Mouse (Mus musculus) hindbrain, embryonic 16.5 days (tissue): ENCODE measurements around the gene Supt5. TPM values are rescaled to one million over a fixed set of nuclear protein-coding genes. Genes with fewer than 3 reads are reported as not detected.

Source experiments
- ATAC-seq: fragments of 200-750 bp; cut with Nextera tagmentation; 2 replicates; pipeline ENCODE4 v1.8.0; 2017; ENCODE audit warnings: moderate TSS enrichment, moderate library complexity
- H3K27ac ChIP-seq: fragments of 300-500 bp; sonication (generic); 2 replicates; pipeline ENCODE4 v1.5.1; 2014; ENCODE audit warnings: low read depth, mild to moderate bottlenecking, control low read depth, low read length, moderate library complexity
- H3K27me3 ChIP-seq: fragments of 300-500 bp; sonication (generic); replicated peaks from 2 replicates; pipeline ENCODE4 v1.6.1; 2014; ENCODE audit warnings: low read length; ENCODE audit not compliant: control insufficient read depth, insufficient read depth
- H3K36me3 ChIP-seq: fragments of 300-500 bp; sonication (generic); 2 replicates; pipeline ENCODE4 v1.6.1; 2014; ENCODE audit warnings: mild to moderate bottlenecking, low read length, moderate library complexity, mixed read lengths; ENCODE audit not compliant: control insufficient read depth, insufficient read depth
- H3K4me1 ChIP-seq: fragments of 300-500 bp; sonication (generic); 2 replicates; pipeline ENCODE4 v1.6.1; 2014; ENCODE audit warnings: low read depth, low read length; ENCODE audit not compliant: control insufficient read depth, insufficient read depth
- H3K4me2 ChIP-seq: fragments of 300-500 bp; sonication (generic); 2 replicates; pipeline ENCODE4 v1.6.1; 2014; ENCODE audit warnings: mild to moderate bottlenecking, low read length, control low read depth, moderate library complexity
- H3K4me3 ChIP-seq: fragments of 300-500 bp; sonication (generic); 2 replicates; pipeline ENCODE4 v1.5.1; 2014; ENCODE audit warnings: mild to moderate bottlenecking, low read length, control low read depth, moderate library complexity
- H3K9ac ChIP-seq: fragments of 300-500 bp; sonication (generic); 2 replicates; pipeline ENCODE4 v1.6.1; 2014; ENCODE audit warnings: low read depth, mild to moderate bottlenecking, control low read depth, low read length, moderate library complexity
- H3K9me3 ChIP-seq: fragments of 300-500 bp; sonication (generic); 2 replicates; pipeline ENCODE4 v1.6.1; 2014; ENCODE audit warnings: mild to moderate bottlenecking, low read length, moderate library complexity; ENCODE audit not compliant: control insufficient read depth
- WGBS: fragments of 180-500 bp; shearing (Covaris S2); extraction: QIAGEN DNeasy Blood & Tissue Kit; methylation state at CpG from one replicate; pipeline ENCODE4 v1.1.7; 2014; 5-methylcytosine and 5-hydroxymethylcytosine counted together
- polyA plus RNA-seq: library from polyadenylated mRNA; unstranded; fragments of >200 nt; fragmentation: Nextera tagmentation; extraction: Ambion mirVana; gene quantifications from 2 replicates; pipeline ENCODE4 v1.2.1, GENCODE M21; 2015

The Supt5 gene
- polyA plus RNA-seq, 1 experiment from 2014 or later = 94.9 TPM

DNA sequence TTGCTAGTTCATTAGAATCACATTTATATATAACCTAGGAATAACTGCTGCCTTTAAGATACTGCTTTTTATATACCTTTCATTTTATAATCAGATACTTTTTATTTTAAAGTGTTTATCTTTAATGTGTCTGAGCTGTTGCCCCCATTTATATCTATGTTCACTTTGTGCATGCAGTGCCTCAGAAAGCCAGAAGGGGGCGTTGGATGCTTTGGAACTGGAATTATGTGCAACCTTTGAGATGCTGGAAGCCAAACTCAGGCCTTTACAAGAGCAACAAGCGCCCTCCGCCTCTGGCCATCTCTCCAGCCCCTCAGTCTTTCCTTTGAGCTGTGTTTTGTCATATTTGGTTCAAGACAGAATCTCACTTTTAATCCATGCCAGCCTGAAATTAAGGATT, 66.8 kb downstream of the Supt5 start:
- 73% methylated on average over 3 of the region's 3 CpGs for WGBS
- H3K4me1 ChIP-seq = peaks cover 9% of the 10 kb centered on the region
- peaks cover 12% of the 10 kb centered on the region; the same call in 1 of the 2 replicates for H3K36me3 ChIP-seq
- ATAC-seq = no peak
- H3K9me3 ChIP-seq = no peaks in the 10 kb centered on the region
- H3K9ac ChIP-seq = no peak overlapping the region
- H3K4me3 ChIP-seq = no peak overlapping the region
- H3K27me3 ChIP-seq = no peaks in the 10 kb centered on the region
- H3K4me2 ChIP-seq = no peak overlapping the region
- no peak overlapping the region for H3K27ac ChIP-seq

DNA sequence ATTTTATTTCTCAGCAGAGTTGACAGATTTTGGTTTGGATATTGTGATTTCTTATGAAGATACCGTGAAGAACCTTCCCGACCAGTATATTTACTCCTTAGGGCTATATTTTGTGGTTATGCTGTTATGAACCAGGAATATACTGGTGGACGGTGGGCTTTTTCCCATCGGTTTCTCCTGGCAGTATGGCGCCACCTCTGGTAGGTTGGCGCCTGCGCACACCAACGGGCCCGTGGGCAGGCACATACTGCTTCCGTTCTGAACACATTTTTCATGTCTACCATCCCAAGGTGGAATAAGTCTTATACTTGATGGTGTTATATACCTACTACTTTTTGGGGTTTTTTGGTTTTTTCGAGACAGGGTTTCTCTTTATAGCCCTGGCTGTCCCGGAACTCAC, 69.2 kb downstream of the Supt5 start:
- ATAC-seq = no peak
- WGBS = 92% methylated on average over 12 of the region's 12 CpGs
- Histone ChIP-seq H3K4me2 (peak overlapping the region; percentile 94; the same call in 1 of the 2 replicates), H3K9me3 (no peaks in the 10 kb centered on the region), H3K27ac (no peak overlapping the region), H3K4me1 (peaks cover 9% of the 10 kb centered on the region), H3K36me3 (peaks cover 12% of the 10 kb centered on the region; the same call in 1 of the 2 replicates), H3K4me3 (no peak overlapping the region), H3K27me3 (no peaks in the 10 kb centered on the region), H3K9ac (no peak overlapping the region)

GRCm38 (mm10) chr7:28268576-28268975, 70.0 kb downstream of the Supt5 start:
- Histone ChIP-seq H3K9me3 (no peaks in the 10 kb centered on the region), H3K9ac (peak overlapping the region; percentile 100), H3K4me2 (peak overlapping the region; percentile 94), H3K4me3 (peak overlapping the region; percentile 94), H3K4me1 (peaks cover 9% of the 10 kb centered on the region), H3K36me3 (peaks cover 12% of the 10 kb centered on the region; the same call in 1 of the 2 replicates), H3K27ac (peak overlapping the region; percentile 92), H3K27me3 (no peaks in the 10 kb centered on the region)
- ATAC-seq = no peak
- 27% methylated on average over 16 of the region's 16 CpGs for WGBS

DNA sequence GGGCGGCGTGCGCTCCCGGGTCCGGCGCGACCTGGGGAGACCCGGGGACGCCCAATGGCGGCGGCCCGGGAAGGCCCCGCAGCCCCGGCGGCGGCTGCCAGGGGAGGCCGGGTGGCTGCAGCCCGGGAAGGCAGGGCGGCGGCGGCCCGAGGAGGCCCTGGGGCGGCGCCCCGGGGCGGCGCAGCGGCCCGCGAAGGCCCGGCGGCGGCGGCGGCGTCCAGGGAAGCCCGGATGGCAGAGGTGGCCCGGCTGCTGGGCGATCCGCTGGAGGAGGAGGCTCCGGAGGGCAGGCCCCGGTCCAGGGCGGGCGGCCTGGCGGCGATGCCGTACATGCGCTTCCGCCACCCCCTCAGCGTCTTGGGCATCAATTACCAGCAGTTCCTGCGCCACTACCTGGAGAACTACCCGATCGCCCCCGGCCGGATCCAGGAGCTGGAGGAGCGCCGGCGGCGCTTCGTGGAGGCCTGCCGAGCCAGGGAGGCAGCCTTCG, 70.5 kb downstream of the Supt5 start:
- ATAC-seq = peak; percentile 79

DNA sequence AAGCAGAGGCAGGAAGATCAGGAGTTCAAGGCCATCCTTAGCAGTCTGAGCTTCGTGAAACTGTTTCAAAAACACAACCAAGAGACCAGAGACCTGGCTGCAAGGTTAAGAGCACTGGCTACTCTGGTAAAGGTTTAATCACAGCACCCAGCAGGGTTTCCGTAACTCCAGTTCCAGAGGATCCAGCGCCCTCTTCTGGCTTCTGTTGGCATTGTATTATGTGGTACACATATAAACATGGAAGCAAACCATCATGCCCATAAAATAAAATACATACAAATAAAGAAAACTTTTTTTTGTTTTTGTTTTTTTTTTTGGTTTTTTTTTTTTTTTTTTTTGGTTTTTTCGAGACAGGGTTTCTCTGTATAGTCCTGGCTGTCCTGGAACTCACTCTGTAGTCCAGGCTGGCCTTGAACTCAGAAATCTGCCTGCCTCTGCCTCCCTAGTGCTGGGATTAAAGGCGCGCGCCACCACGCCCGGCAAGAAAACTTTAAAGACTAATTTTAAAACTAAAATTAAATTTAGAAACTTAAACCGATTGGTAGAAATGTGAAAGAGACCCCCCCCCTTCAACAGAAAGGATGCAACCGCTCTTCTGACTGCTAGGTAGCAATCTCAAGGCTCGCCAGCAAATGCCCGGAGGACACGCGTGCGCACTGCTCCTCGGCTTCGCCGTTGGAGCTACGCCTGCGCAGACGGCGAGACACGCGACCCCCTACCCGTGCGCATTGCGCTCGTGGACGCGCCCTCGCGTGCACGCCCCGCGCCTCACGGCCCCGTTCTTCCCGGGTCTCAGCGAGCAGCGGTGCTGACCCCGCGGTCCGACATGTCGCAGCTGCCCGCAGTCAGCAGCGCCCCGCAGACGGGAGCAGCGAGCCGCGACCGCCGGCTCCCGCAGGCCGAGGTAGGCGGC, 71.2 kb downstream of the Supt5 start, which contains the start of gene Eid2:
Gene Eid2 (plus strand): TSS at position 753 of the 913 bp plus-strand sequence.
- peak within 1 kb of the TSS; percentile 92 for H3K27ac ChIP-seq

More for the DNA sequence above, 70.5 kb downstream of the Supt5 start:
- Histone ChIP-seq H3K27me3 (no peaks in the 10 kb centered on the region), H3K4me2 (peak overlapping the region; percentile 94), H3K9me3 (no peaks in the 10 kb centered on the region), H3K36me3 (peaks cover 10% of the 10 kb centered on the region; the same call in 1 of the 2 replicates), H3K27ac (peak overlapping the region; percentile 92), H3K4me1 (peaks cover 9% of the 10 kb centered on the region), H3K9ac (peak overlapping the region; percentile 100), H3K4me3 (peak overlapping the region; percentile 94)
- under 1% methylated on average over 45 of the region's 62 CpGs for WGBS

DNA sequence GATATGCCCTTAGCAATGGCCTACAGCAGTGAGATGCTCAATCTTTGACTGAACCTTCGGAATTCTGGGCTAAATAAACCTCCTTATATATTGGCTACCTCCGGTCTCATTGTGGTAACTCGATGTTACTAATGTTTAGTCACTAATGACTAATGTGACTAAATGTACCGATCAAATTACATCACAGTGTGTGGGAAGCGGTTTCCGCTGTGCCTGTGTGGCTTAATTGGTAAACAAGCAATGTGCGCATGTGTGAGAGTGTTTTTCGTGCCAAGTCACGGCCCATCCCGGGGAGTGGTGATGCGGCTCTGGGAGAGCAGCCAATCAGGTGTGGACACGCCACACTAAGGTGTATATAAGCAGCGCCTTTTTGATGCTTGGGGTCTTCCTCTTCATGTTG, 73.2 kb downstream of the Supt5 start:
- no peak for ATAC-seq
- H3K4me3 ChIP-seq = no peak overlapping the region
- 89% methylated on average over 13 of the region's 13 CpGs for WGBS
- H3K9ac ChIP-seq = no peak overlapping the region
- H3K36me3 ChIP-seq = no peaks in the 10 kb centered on the region
- H3K4me1 ChIP-seq = peaks cover 9% of the 10 kb centered on the region
- H3K27ac ChIP-seq = no peak overlapping the region
- H3K27me3 ChIP-seq = no peaks in the 10 kb centered on the region
- H3K9me3 ChIP-seq = no peaks in the 10 kb centered on the region
- H3K4me2 ChIP-seq = no peak overlapping the region

More for the DNA sequence above, 71.2 kb downstream of the Supt5 start, which contains the start of gene Eid2:
- H3K4me3 ChIP-seq = peak within 1 kb of the TSS; percentile 94
- peak within 1 kb of the TSS; percentile 100 for H3K9ac ChIP-seq
- peaks cover 9% of the 10 kb centered on the region for H3K4me1 ChIP-seq
- peaks cover 4% of the 10 kb centered on the region; the same call in 1 of the 2 replicates for H3K36me3 ChIP-seq
- WGBS = 8% methylated on average over 50 of the region's 57 CpGs
- no peaks in the 10 kb centered on the region for H3K27me3 ChIP-seq
- ATAC-seq = peak; percentile 94
- no peaks in the 10 kb centered on the region for H3K9me3 ChIP-seq
- peak within 1 kb of the TSS; percentile 94 for H3K4me2 ChIP-seq

Other genes starting within 250 kb of the Supt5 start
- 0.10 and 0.13 TPM in 2 replicates for gene 9530053A07Rik, start 209.3 kb downstream of the Supt5 start, polyA plus RNA-seq
- gene Fbl, start 169.0 kb downstream of the Supt5 start, polyA plus RNA-seq = 57.1 and 66.1 TPM in 2 replicates
- 8.1 and 9.9 TPM in 2 replicates for gene Dyrk1b, start 159.3 kb downstream of the Supt5 start, polyA plus RNA-seq
- 2.9 and 3.7 TPM in 2 replicates for gene Eid2, start 70.9 kb downstream of the Supt5 start, polyA plus RNA-seq
- gene Eid2b, start 61.0 kb downstream of the Supt5 start, polyA plus RNA-seq = 33.5 and 36.3 TPM in 2 replicates
- 1.7 and 3.1 TPM in 2 replicates for gene Selenov, start 47.6 kb downstream of the Supt5 start, polyA plus RNA-seq
- gene Dll3, start 36.5 kb downstream of the Supt5 start, polyA plus RNA-seq = 18.6 and 19.2 TPM in 2 replicates
- gene Timm50, start 26.7 kb downstream of the Supt5 start, polyA plus RNA-seq = 131 and 142 TPM in 2 replicates
- gene Rps16, start 11.9 kb upstream of the Supt5 start, polyA plus RNA-seq = 430 and 440 TPM in 2 replicates
- 18.8 and 26.7 TPM in 2 replicates for gene Plekhg2, start 33.9 kb upstream of the Supt5 start, polyA plus RNA-seq
- 3.9 and 4.0 TPM in 2 replicates for gene Zfp36, start 41.5 kb upstream of the Supt5 start, polyA plus RNA-seq
- 42.7 and 47.2 TPM in 2 replicates for gene Med29, start 54.0 kb upstream of the Supt5 start, polyA plus RNA-seq
- gene Paf1, start 54.2 kb upstream of the Supt5 start, polyA plus RNA-seq = 89.9 and 102 TPM in 2 replicates
- 2.5 and 3.8 TPM in 2 replicates for gene Gmfg, start 98.7 kb upstream of the Supt5 start, polyA plus RNA-seq
- 15.1 and 17.3 TPM in 2 replicates for gene Lrfn1, start 113.2 kb upstream of the Supt5 start, polyA plus RNA-seq
- gene Ifnl2, start 171.7 kb upstream of the Supt5 start, polyA plus RNA-seq = not detected in 2 replicates
- gene Ifnl3, start 184.1 kb upstream of the Supt5 start, polyA plus RNA-seq = not detected in 2 replicates
- gene Sycn, start 202.1 kb upstream of the Supt5 start, polyA plus RNA-seq = not detected in 2 replicates
- gene Nccrp1, start 208.5 kb upstream of the Supt5 start, polyA plus RNA-seq = 0.14 TPM in 1 of 2 replicates, not detected in the other